Mouse (Mus musculus) brain, embryonic 14.5 days (tissue): ENCODE results near the gene Gucd1.

Source experiments
- CTCF ChIP-seq: fragments of 200-500 bp; IDR thresholded peaks from 2 replicates; pipeline ENCODE4 v1.5.1; 2012; ENCODE audit warnings: inconsistent platforms, mild to moderate bottlenecking, moderate library complexity, borderline replicate concordance; ENCODE audit not compliant: insufficient read depth, insufficient read length; ENCODE audit errors: extremely low read depth
- POLR2A ChIP-seq: fragments of 200-500 bp; IDR thresholded peaks from 2 replicates; pipeline ENCODE4 v1.6.1; 2012; ENCODE audit warnings: mild to moderate bottlenecking, inconsistent platforms, borderline replicate concordance; ENCODE audit not compliant: poor library complexity, insufficient read depth, insufficient read length, severe bottlenecking; ENCODE audit errors: extremely low read depth

- TF ChIP-seq CTCF (no peak), POLR2A (no peak)
Measured at GRCm38 (mm10) chr10:75446501-75447083, 71.2 kb downstream of the Gucd1 start.
